Mouse (Mus musculus) liver, adult 2 months (tissue): ENCODE data around the gene Mrgprg.

ENCODE experiments used
- CTCF ChIP-seq: fragments of 200-500 bp; IDR thresholded peaks from 2 replicates; pipeline ENCODE4 v1.5.1; 2011; ENCODE audit warnings: low read depth, low read length, control low read depth
- POLR2A ChIP-seq: fragments of 200-500 bp; IDR thresholded peaks from 2 replicates; pipeline ENCODE4 v1.6.1; 2011; ENCODE audit warnings: low read length, control low read depth; ENCODE audit not compliant: insufficient read depth; ENCODE audit errors: extremely low read depth

DNA sequence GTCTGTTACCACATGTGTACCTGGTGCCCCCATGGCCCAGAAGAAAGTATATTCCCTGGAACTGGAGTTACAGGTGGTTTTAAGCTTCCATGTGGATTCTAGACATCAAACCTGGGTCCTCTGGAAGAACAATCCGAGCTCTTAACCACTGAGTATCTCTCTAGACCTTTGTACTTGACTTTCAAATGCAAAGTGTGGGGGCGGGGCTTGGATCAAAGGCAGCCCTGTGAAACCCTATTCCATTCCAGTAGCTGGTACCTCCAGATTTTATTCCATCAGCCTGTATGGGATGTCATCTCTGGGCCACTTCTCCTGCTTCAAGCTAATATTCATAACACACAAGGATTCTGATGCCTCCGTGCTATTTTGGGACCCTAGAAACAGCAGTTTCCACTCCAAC lies 9.3 kb upstream of the Mrgprg start:
- no peak for TF ChIP-seq CTCF
- TF ChIP-seq POLR2A: no peak
